Mouse (Mus musculus) layer of hippocampus, postnatal 36 days (tissue): ENCODE results near the gene Pde8b. TPM values are rescaled to one million over a fixed set of nuclear protein-coding genes. Genes with fewer than 3 reads are reported as not detected.

Source experiments
- DNase-seq, 2 experiments: peaks; one replicate each; pipeline ENCODE4 v3.0.0; 2022
- total RNA-seq, 2 experiments: library from RNA; stranded (reverse); gene quantifications; 2 replicates each; pipeline ENCODE4 v1.2.3; 2021

The Pde8b gene
- total RNA-seq, 2 experiments from 2014 or later = 97.2 to 99.8 TPM

- no peak for DNase-seq
These were observed 109.6 kb downstream of the Pde8b start for GRCm38 (mm10) chr13:95140460-95141079.

- no peak for DNase-seq
These were observed 114.6 kb downstream of the Pde8b start for GRCm38 (mm10) chr13:95135326-95136150.

- DNase-seq = no peak
These were observed 118.3 kb downstream of the Pde8b start for GRCm38 (mm10) chr13:95131848-95132247.

GRCm38 (mm10) chr13:95131041-95131440 is 119.1 kb downstream of the Pde8b start:
- no peak for DNase-seq

- DNase-seq = no peak
These were observed 122.8 kb downstream of the Pde8b start for GRCm38 (mm10) chr13:95127288-95127687.

- DNase-seq = no peak
These were observed 123.3 kb downstream of the Pde8b start for GRCm38 (mm10) chr13:95126801-95127200.

- no peak for DNase-seq
These were observed 124.5 kb downstream of the Pde8b start for GRCm38 (mm10) chr13:95125546-95126215.

GRCm38 (mm10) chr13:95120570-95120969 is 129.6 kb downstream of the Pde8b start:
- DNase-seq = no peak

- no peak for DNase-seq
These were observed 136.4 kb downstream of the Pde8b start for GRCm38 (mm10) chr13:95113763-95114162.

- no peak for DNase-seq
These were observed 140.6 kb downstream of the Pde8b start for GRCm38 (mm10) chr13:95109555-95109954.

GRCm38 (mm10) chr13:95108035-95108434 is 142.1 kb downstream of the Pde8b start:
- DNase-seq = no peak

GRCm38 (mm10) chr13:95104865-95105264 is 145.3 kb downstream of the Pde8b start:
- DNase-seq = no peak

GRCm38 (mm10) chr13:95102985-95103590 is 147.0 kb downstream of the Pde8b start:
- DNase-seq = no peak

- DNase-seq = no peak
These were observed 148.8 kb downstream of the Pde8b start for GRCm38 (mm10) chr13:95101315-95101714.

- DNase-seq = no peak
These were observed 151.0 kb downstream of the Pde8b start for GRCm38 (mm10) chr13:95098931-95099720.

- DNase-seq = no peak
These were observed 153.5 kb downstream of the Pde8b start for GRCm38 (mm10) chr13:95096646-95097045.

GRCm38 (mm10) chr13:95095860-95096259 is 154.3 kb downstream of the Pde8b start:
- no peak for DNase-seq

- DNase-seq = no peak
These were observed 158.3 kb downstream of the Pde8b start for GRCm38 (mm10) chr13:95091546-95092445.

GRCm38 (mm10) chr13:95087358-95087787 is 162.8 kb downstream of the Pde8b start:
- DNase-seq = peak in 1 of 2 experiments; percentile 27

- DNase-seq = no peak
These were observed 164.1 kb downstream of the Pde8b start for GRCm38 (mm10) chr13:95086033-95086432.

GRCm38 (mm10) chr13:95082611-95083010 is 167.5 kb downstream of the Pde8b start:
- DNase-seq = no peak
